Mouse (Mus musculus): ENCODE measurements around the gene Tmem270. TPM values are rescaled to one million over a fixed set of nuclear protein-coding genes. Genes with fewer than 3 reads are reported as not detected.

The Tmem270 gene
- polyA plus RNA-seq, 1 experiment: 293 TPM

DNA sequence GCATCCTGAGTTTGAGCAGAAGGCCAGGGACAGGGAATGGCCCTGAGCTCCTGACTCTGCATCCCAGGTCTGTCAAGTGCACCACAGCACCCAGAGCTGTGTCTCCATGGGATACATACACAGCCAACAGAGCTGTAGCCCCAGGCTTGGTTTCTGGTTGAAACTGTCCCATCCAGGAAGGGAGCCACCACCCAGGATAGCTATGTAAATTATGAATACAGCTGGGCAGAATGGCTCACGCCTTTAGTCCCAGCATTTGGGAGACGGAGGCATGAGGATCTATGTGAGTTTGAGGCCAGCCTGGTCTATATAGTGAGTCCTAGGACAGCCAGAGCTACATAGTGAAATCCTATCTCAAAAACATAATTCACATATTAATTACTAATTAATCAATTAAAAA lies 23.5 kb upstream of the Tmem270 start:
- Histone ChIP-seq H3K4me3 (ENCODE audit: control insufficient read depth, low read depth, low read length) (no peak overlapping the region), H3K4me1 (ENCODE audit: control insufficient read depth, insufficient read depth, low read length) (peaks cover 16% of the 10 kb centered on the region), H3K36me3 (ENCODE audit: control insufficient read depth, insufficient read depth, low read length) (no peaks in the 10 kb centered on the region), H3K27me3 (ENCODE audit: control insufficient read depth, insufficient read depth, low read length) (no peaks in the 10 kb centered on the region), H3K27ac (ENCODE audit: control insufficient read depth, insufficient read depth, low read depth, low read length) (no peak overlapping the region)
- TF ChIP-seq POLR2A (IDR thresholded peaks at IDR 0.05; ENCODE audit: control insufficient read depth, low read depth, low read length): no peak
- no peak for TF ChIP-seq CTCF (IDR thresholded peaks at IDR 0.05; ENCODE audit: control insufficient read depth, insufficient read depth, insufficient replicate concordance, low read depth, low read length)

- Histone ChIP-seq H3K4me1 (ENCODE audit: control insufficient read depth, insufficient read depth, low read length) (0 out of 2 replicates have a peak, but pooled peaks cover 2% of the 10 kb centered on the region), H3K4me3 (ENCODE audit: control insufficient read depth, low read depth, low read length) (no peak overlapping the region), H3K27ac (ENCODE audit: control insufficient read depth, insufficient read depth, low read depth, low read length) (no peak overlapping the region), H3K27me3 (ENCODE audit: control insufficient read depth, insufficient read depth, low read length) (no peaks in the 10 kb centered on the region), H3K36me3 (ENCODE audit: control insufficient read depth, insufficient read depth, low read length) (no peaks in the 10 kb centered on the region)
- TF ChIP-seq CTCF (IDR thresholded peaks at IDR 0.05; ENCODE audit: control insufficient read depth, insufficient read depth, insufficient replicate concordance, low read depth, low read length): no peak
- no peak for TF ChIP-seq POLR2A (IDR thresholded peaks at IDR 0.05; ENCODE audit: control insufficient read depth, low read depth, low read length)
Measured at GRCm38 (mm10) chr5:134926726-134927125, 20.2 kb upstream of the Tmem270 start.

DNA sequence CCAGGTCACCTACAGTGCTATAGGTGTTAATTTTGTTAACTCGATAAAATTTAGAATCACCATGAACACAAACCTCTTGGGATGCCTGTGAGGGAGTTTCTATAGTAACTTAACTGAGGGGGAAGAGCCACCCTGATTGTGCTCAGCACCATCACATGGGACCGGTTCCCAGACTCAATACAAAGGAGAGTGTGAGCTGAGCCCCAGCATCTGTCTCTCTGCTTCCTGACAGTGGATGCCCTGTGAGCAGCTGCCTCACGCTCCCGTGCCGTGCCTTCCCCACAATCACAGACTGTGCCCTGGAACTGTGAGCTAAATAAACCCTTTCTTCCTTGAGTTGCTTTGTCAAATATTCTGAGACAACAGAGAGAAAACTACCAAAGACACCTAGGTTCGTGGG lies 16.6 kb upstream of the Tmem270 start:
- Histone ChIP-seq H3K4me1 (ENCODE audit: control insufficient read depth, insufficient read depth, low read length) (no peaks in the 10 kb centered on the region), H3K27me3 (ENCODE audit: control insufficient read depth, insufficient read depth, low read length) (no peaks in the 10 kb centered on the region), H3K4me3 (ENCODE audit: control insufficient read depth, low read depth, low read length) (no peak overlapping the region), H3K27ac (ENCODE audit: control insufficient read depth, insufficient read depth, low read depth, low read length) (no peak overlapping the region), H3K36me3 (ENCODE audit: control insufficient read depth, insufficient read depth, low read length) (no peaks in the 10 kb centered on the region)
- TF ChIP-seq POLR2A (IDR thresholded peaks at IDR 0.05; ENCODE audit: control insufficient read depth, low read depth, low read length) (no peak), CTCF (IDR thresholded peaks at IDR 0.05; ENCODE audit: control insufficient read depth, insufficient read depth, insufficient replicate concordance, low read depth, low read length) (no peak)

- Histone ChIP-seq H3K27ac (ENCODE audit: control insufficient read depth, insufficient read depth, low read depth, low read length) (no peak overlapping the region), H3K27me3 (ENCODE audit: control insufficient read depth, insufficient read depth, low read length) (no peaks in the 10 kb centered on the region), H3K4me3 (ENCODE audit: control insufficient read depth, low read depth, low read length) (no peak overlapping the region), H3K36me3 (ENCODE audit: control insufficient read depth, insufficient read depth, low read length) (no peaks in the 10 kb centered on the region), H3K4me1 (ENCODE audit: control insufficient read depth, insufficient read depth, low read length) (no peaks in the 10 kb centered on the region)
- TF ChIP-seq CTCF (IDR thresholded peaks at IDR 0.05; ENCODE audit: control insufficient read depth, insufficient read depth, insufficient replicate concordance, low read depth, low read length) (no peak), POLR2A (IDR thresholded peaks at IDR 0.05; ENCODE audit: control insufficient read depth, low read depth, low read length) (no peak)
Measured at GRCm38 (mm10) chr5:134921106-134921505, 14.6 kb upstream of the Tmem270 start.

GRCm38 (mm10) chr5:134920106-134920687 lies 13.7 kb upstream of the Tmem270 start:
- Histone ChIP-seq H3K27ac (ENCODE audit: control insufficient read depth, insufficient read depth, low read depth, low read length) (no peak overlapping the region), H3K4me3 (ENCODE audit: control insufficient read depth, low read depth, low read length) (no peak overlapping the region), H3K36me3 (ENCODE audit: control insufficient read depth, insufficient read depth, low read length) (no peaks in the 10 kb centered on the region), H3K27me3 (ENCODE audit: control insufficient read depth, insufficient read depth, low read length) (no peaks in the 10 kb centered on the region), H3K4me1 (ENCODE audit: control insufficient read depth, insufficient read depth, low read length) (no peaks in the 10 kb centered on the region)
- TF ChIP-seq CTCF (IDR thresholded peaks at IDR 0.05; ENCODE audit: control insufficient read depth, insufficient read depth, insufficient replicate concordance, low read depth, low read length) (no peak), POLR2A (IDR thresholded peaks at IDR 0.05; ENCODE audit: control insufficient read depth, low read depth, low read length) (no peak)

DNA sequence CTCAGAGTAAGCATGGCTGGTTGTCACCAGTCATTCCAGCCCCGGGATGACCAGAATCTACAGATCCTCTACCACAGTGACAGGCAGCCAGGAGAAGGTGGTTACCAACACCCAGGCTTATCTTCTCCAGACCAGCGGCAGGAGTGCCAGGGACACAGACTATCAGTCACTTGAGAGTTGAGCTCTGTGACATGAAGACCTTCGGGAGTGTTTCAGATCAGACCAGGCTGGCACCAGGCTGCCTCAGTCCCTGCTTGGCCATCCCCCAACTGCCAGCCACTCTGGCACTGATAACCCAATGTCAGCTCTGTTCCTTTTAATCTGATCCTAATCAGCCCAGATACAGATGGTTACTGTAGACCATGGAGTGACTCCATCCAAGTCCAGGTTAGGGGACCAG lies 12.6 kb upstream of the Tmem270 start:
- no peak for TF ChIP-seq POLR2A (IDR thresholded peaks at IDR 0.05; ENCODE audit: control insufficient read depth, low read depth, low read length)
- TF ChIP-seq CTCF (IDR thresholded peaks at IDR 0.05; ENCODE audit: control insufficient read depth, insufficient read depth, insufficient replicate concordance, low read depth, low read length): no peak
- Histone ChIP-seq H3K4me1 (ENCODE audit: control insufficient read depth, insufficient read depth, low read length) (no peaks in the 10 kb centered on the region), H3K27me3 (ENCODE audit: control insufficient read depth, insufficient read depth, low read length) (no peaks in the 10 kb centered on the region), H3K36me3 (ENCODE audit: control insufficient read depth, insufficient read depth, low read length) (no peaks in the 10 kb centered on the region), H3K4me3 (ENCODE audit: control insufficient read depth, low read depth, low read length) (no peak overlapping the region), H3K27ac (ENCODE audit: control insufficient read depth, insufficient read depth, low read depth, low read length) (no peak overlapping the region)

- TF ChIP-seq CTCF (IDR thresholded peaks at IDR 0.05; ENCODE audit: control insufficient read depth, insufficient read depth, insufficient replicate concordance, low read depth, low read length) (peak; percentile 91; the same call in 1 of the 2 replicates), POLR2A (IDR thresholded peaks at IDR 0.05; ENCODE audit: control insufficient read depth, low read depth, low read length) (no peak)
- Histone ChIP-seq H3K27me3 (ENCODE audit: control insufficient read depth, insufficient read depth, low read length) (no peaks in the 10 kb centered on the region), H3K4me3 (ENCODE audit: control insufficient read depth, low read depth, low read length) (no peak overlapping the region), H3K27ac (ENCODE audit: control insufficient read depth, insufficient read depth, low read depth, low read length) (no peak overlapping the region), H3K36me3 (ENCODE audit: control insufficient read depth, insufficient read depth, low read length) (no peaks in the 10 kb centered on the region), H3K4me1 (ENCODE audit: control insufficient read depth, insufficient read depth, low read length) (no peaks in the 10 kb centered on the region)
Measured at GRCm38 (mm10) chr5:134918071-134918832, 11.7 kb upstream of the Tmem270 start.

Data from testis, adult 2 months (tissue).